Mouse (Mus musculus) hindbrain, embryonic 11.5 days (tissue): ENCODE results near the gene Invs. TPM values are rescaled to one million over a fixed set of nuclear protein-coding genes. Genes with fewer than 3 reads are reported as not detected.
A peak's percentile ranks its signal among the peaks of the same experiment; 100 is the strongest.

ENCODE experiments used
- ATAC-seq: fragments of 200-750 bp; cut with Nextera tagmentation; 2 replicates; pipeline ENCODE4 v1.8.0; 2017; ENCODE audit warnings: mild to moderate bottlenecking, moderate TSS enrichment, moderate library complexity; ENCODE audit not compliant: low FRiP score
- DNase-seq: peaks from one replicate; pipeline ENCODE4 v3.0.0-alpha.2; 2015; ENCODE audit warnings: low spot score
- H3K27ac ChIP-seq: fragments of 300-500 bp; sonication (generic); 2 replicates; pipeline ENCODE4 v1.5.1; 2014; ENCODE audit warnings: mild to moderate bottlenecking, low read depth, low read length
- H3K27me3 ChIP-seq: fragments of 300-500 bp; sonication (generic); 2 replicates; pipeline ENCODE4 v1.6.1; 2014; ENCODE audit warnings: mild to moderate bottlenecking, low read length, moderate library complexity, mixed read lengths; ENCODE audit not compliant: control insufficient read depth, insufficient read depth
- H3K36me3 ChIP-seq: fragments of 300-500 bp; sonication (generic); 2 replicates; pipeline ENCODE4 v1.6.1; 2014; ENCODE audit warnings: mild to moderate bottlenecking, low read length, moderate library complexity, mixed read lengths; ENCODE audit not compliant: control insufficient read depth, insufficient read depth
- H3K4me1 ChIP-seq: fragments of 300-500 bp; sonication (generic); replicated peaks from 2 replicates; pipeline ENCODE4 v1.6.1; 2014; ENCODE audit warnings: low read length, mixed read lengths; ENCODE audit not compliant: control insufficient read depth, insufficient read depth
- H3K4me2 ChIP-seq: fragments of 300-500 bp; sonication (generic); replicated peaks from 2 replicates; pipeline ENCODE4 v1.6.1; 2014; ENCODE audit warnings: mild to moderate bottlenecking, low read depth, low read length
- H3K4me3 ChIP-seq: fragments of 300-500 bp; sonication (generic); 2 replicates; pipeline ENCODE4 v1.5.1; 2014; ENCODE audit warnings: low read depth, low read length
- H3K9ac ChIP-seq: fragments of 300-500 bp; sonication (generic); 2 replicates; pipeline ENCODE4 v1.6.1; 2014; ENCODE audit warnings: low read depth, low read length
- H3K9me3 ChIP-seq: fragments of 300-500 bp; sonication (generic); 2 replicates; pipeline ENCODE4 v1.6.1; 2016; ENCODE audit warnings: low read length; ENCODE audit not compliant: control insufficient read depth
- WGBS: fragments of 180-500 bp; shearing (Covaris S2); extraction: QIAGEN DNeasy Blood & Tissue Kit; methylation state at CpG from one replicate; pipeline ENCODE4 v1.1.7; 2014; 5-methylcytosine and 5-hydroxymethylcytosine counted together
- polyA plus RNA-seq: library from polyadenylated mRNA; unstranded; fragments of >200 nt; fragmentation: Nextera tagmentation; extraction: Ambion mirVana; gene quantifications from 2 replicates; pipeline ENCODE4 v1.2.1, GENCODE M21; 2014

The Invs gene
- polyA plus RNA-seq, 1 experiment from 2014 or later, result 9.4 TPM

GRCm38 (mm10) chr4:48287086-48287757 lies 7.7 kb downstream of the Invs start:
- WGBS, result 30% methylated on average over 5 of the region's 5 CpGs
- DNase-seq, result peak; percentile 72
- no peaks in the 10 kb centered on the region for H3K27me3 ChIP-seq
- H3K27ac ChIP-seq, result peak overlapping the region; percentile 17; the same call in 1 of the 2 replicates
- no peaks in the 10 kb centered on the region for H3K36me3 ChIP-seq
- no peaks in the 10 kb centered on the region for H3K4me1 ChIP-seq
- H3K4me3 ChIP-seq, result no peak overlapping the region
- H3K9me3 ChIP-seq, result no peaks in the 10 kb centered on the region
- no peak overlapping the region for H3K4me2 ChIP-seq
- no peak overlapping the region for H3K9ac ChIP-seq
- peak; percentile 89 for ATAC-seq

- Histone ChIP-seq H3K27me3 (no peaks in the 10 kb centered on the region), H3K4me2 (no peak overlapping the region), H3K36me3 (no peaks in the 10 kb centered on the region), H3K9me3 (no peaks in the 10 kb centered on the region), H3K4me3 (no peak overlapping the region), H3K27ac (no peak overlapping the region), H3K9ac (no peak overlapping the region), H3K4me1 (no peaks in the 10 kb centered on the region)
- ATAC-seq (no peak), DNase-seq (no peak)
- WGBS, result 84% methylated on average over 3 of the region's 3 CpGs
Measured at GRCm38 (mm10) chr4:48314814-48315213, 35.3 kb downstream of the Invs start.

- Histone ChIP-seq H3K9me3 (no peaks in the 10 kb centered on the region), H3K9ac (no peak overlapping the region), H3K27me3 (no peaks in the 10 kb centered on the region), H3K4me3 (no peak overlapping the region), H3K27ac (no peak overlapping the region), H3K4me2 (no peak overlapping the region), H3K4me1 (no peaks in the 10 kb centered on the region), H3K36me3 (no peaks in the 10 kb centered on the region)
- ATAC-seq, result no peak
- 90% methylated on average over 3 of the region's 3 CpGs for WGBS
- no peak for DNase-seq
Measured at GRCm38 (mm10) chr4:48316036-48316435, 36.5 kb downstream of the Invs start.

- no peaks in the 10 kb centered on the region for H3K27me3 ChIP-seq
- ATAC-seq (no peak), DNase-seq (no peak)
- no peaks in the 10 kb centered on the region for H3K36me3 ChIP-seq
- no peaks in the 10 kb centered on the region for H3K4me1 ChIP-seq
- no peak overlapping the region for H3K27ac ChIP-seq
- H3K4me2 ChIP-seq, result no peak overlapping the region
- no peaks in the 10 kb centered on the region for H3K9me3 ChIP-seq
- WGBS, result 85% methylated on average over 1 of the region's 1 CpGs
- H3K4me3 ChIP-seq, result no peak overlapping the region
- H3K9ac ChIP-seq, result no peak overlapping the region
Measured at GRCm38 (mm10) chr4:48321276-48321675, 41.7 kb downstream of the Invs start.

GRCm38 (mm10) chr4:48322095-48322494 lies 42.5 kb downstream of the Invs start:
- DNase-seq (no peak), ATAC-seq (no peak)
- H3K36me3 ChIP-seq, result no peaks in the 10 kb centered on the region
- no peak overlapping the region for H3K4me2 ChIP-seq
- no peak overlapping the region for H3K4me3 ChIP-seq
- no peaks in the 10 kb centered on the region for H3K27me3 ChIP-seq
- H3K4me1 ChIP-seq, result no peaks in the 10 kb centered on the region
- WGBS, result 65% methylated on average over 1 of the region's 1 CpGs
- no peaks in the 10 kb centered on the region for H3K9me3 ChIP-seq
- no peak overlapping the region for H3K27ac ChIP-seq
- no peak overlapping the region for H3K9ac ChIP-seq

- H3K4me1 ChIP-seq, result no peaks in the 10 kb centered on the region
- no peaks in the 10 kb centered on the region for H3K36me3 ChIP-seq
Measured at GRCm38 (mm10) chr4:48327192-48327591, 47.6 kb downstream of the Invs start.

GRCm38 (mm10) chr4:48328042-48328441 lies 48.5 kb downstream of the Invs start:
- WGBS, result 64% methylated on average over 2 of the region's 2 CpGs
- Histone ChIP-seq H3K27ac (no peak overlapping the region), H3K36me3 (no peaks in the 10 kb centered on the region), H3K4me2 (no peak overlapping the region), H3K9me3 (no peaks in the 10 kb centered on the region), H3K4me1 (no peaks in the 10 kb centered on the region), H3K9ac (no peak overlapping the region), H3K27me3 (no peaks in the 10 kb centered on the region), H3K4me3 (no peak overlapping the region)
- ATAC-seq (no peak), DNase-seq (no peak)

More at GRCm38 (mm10) chr4:48327192-48327591, 47.6 kb downstream of the Invs start:
- H3K27me3 ChIP-seq, result no peaks in the 10 kb centered on the region
- no peak overlapping the region for H3K9ac ChIP-seq
- no peak for ATAC-seq
- no peak overlapping the region for H3K4me2 ChIP-seq
- H3K9me3 ChIP-seq, result no peaks in the 10 kb centered on the region
- no peak overlapping the region for H3K4me3 ChIP-seq
- DNase-seq, result no peak
- H3K27ac ChIP-seq, result no peak overlapping the region

GRCm38 (mm10) chr4:48332453-48333051 lies 53.0 kb downstream of the Invs start:
- H3K27ac ChIP-seq, result no peak overlapping the region
- H3K9ac ChIP-seq, result no peak overlapping the region
- H3K4me2 ChIP-seq, result no peak overlapping the region
- 86% methylated on average over 6 of the region's 6 CpGs for WGBS
- no peaks in the 10 kb centered on the region for H3K36me3 ChIP-seq
- no peak overlapping the region for H3K4me3 ChIP-seq
- H3K4me1 ChIP-seq, result no peaks in the 10 kb centered on the region
- ATAC-seq (no peak), DNase-seq (no peak)
- 0 out of 2 replicates have a peak, but pooled peaks cover 2% of the 10 kb centered on the region for H3K27me3 ChIP-seq
- H3K9me3 ChIP-seq, result no peaks in the 10 kb centered on the region
